Mouse (Mus musculus) ES-E14 (cell line): ENCODE results near the gene Ugt1a8. TPM values are rescaled to one million over a fixed set of nuclear protein-coding genes. Genes with fewer than 3 reads are reported as not detected.

Experiments used
- DNase-seq: peaks from one replicate; pipeline ENCODE4 v3.0.0-alpha.2; 2013; ENCODE audit warnings: low read depth, low spot score
- H3K27ac ChIP-seq: 2 replicates; pipeline ENCODE4 v1.5.1; 2012; ENCODE audit warnings: low read depth, mild to moderate bottlenecking, low read length, moderate library complexity, mixed read lengths; ENCODE audit not compliant: poor library complexity, insufficient read depth, severe bottlenecking
- H3K36me3 ChIP-seq: 2 replicates; pipeline ENCODE4 v1.6.1; 2012; ENCODE audit warnings: mild to moderate bottlenecking, low read length, moderate library complexity, mixed read lengths; ENCODE audit not compliant: control insufficient read depth, poor library complexity, insufficient read depth, severe bottlenecking
- H3K4me1 ChIP-seq, 2 experiments: fragments of 150-350 bp in 1 of 2; sonication (generic) in 1 of 2; 2 replicates each; pipeline ENCODE4 v1.6.1; 2012; ENCODE audit warnings: low read length in 2 of 2, mild to moderate bottlenecking in 1 of 2, mixed read lengths in 1 of 2; ENCODE audit not compliant: control insufficient read depth in 2 of 2, insufficient read depth in 2 of 2, poor library complexity in 1 of 2
- H3K4me3 ChIP-seq, 2 experiments: fragments of 150-350 bp in 1 of 2; sonication (generic) in 1 of 2; 2 replicates each; pipeline ENCODE4 v1.5.1; 2012; ENCODE audit warnings: low read length in 2 of 2, low read depth in 1 of 2, mild to moderate bottlenecking in 1 of 2, mixed read lengths in 1 of 2; ENCODE audit not compliant: insufficient read depth in 1 of 2, poor library complexity in 1 of 2, severe bottlenecking in 1 of 2
- H3K9ac ChIP-seq: 2 replicates; pipeline ENCODE4 v1.6.1; 2012; ENCODE audit warnings: low read depth, mild to moderate bottlenecking, low read length, mixed read lengths; ENCODE audit not compliant: poor library complexity, insufficient read depth, severe bottlenecking
- H3K9me3 ChIP-seq: fragments of 150-350 bp; sonication (generic); 2 replicates; pipeline ENCODE4 v1.6.1; 2012; ENCODE audit warnings: low read depth, mild to moderate bottlenecking, low read length; ENCODE audit not compliant: control insufficient read depth, insufficient read depth
- CHD2 ChIP-seq: IDR thresholded peaks from 2 replicates; pipeline ENCODE4 v1.6.1; 2014; ENCODE audit warnings: mild to moderate bottlenecking, low read depth, low read length, inconsistent platforms
- HCFC1 ChIP-seq: IDR thresholded peaks from 2 replicates; pipeline ENCODE4 v1.6.1; 2012; ENCODE audit warnings: low read length, inconsistent platforms, borderline replicate concordance; ENCODE audit not compliant: insufficient read depth
- MAFK ChIP-seq: IDR thresholded peaks from 2 replicates; pipeline ENCODE4 v1.6.1; 2014; ENCODE audit warnings: mild to moderate bottlenecking, low read depth, low read length, inconsistent platforms; ENCODE audit not compliant: insufficient read depth
- ZC3H11A ChIP-seq: IDR thresholded peaks from 2 replicates; pipeline ENCODE4 v1.6.1; 2012; ENCODE audit warnings: low read depth, mild to moderate bottlenecking, inconsistent platforms, low read length, borderline replicate concordance
- ZNF384 ChIP-seq: IDR thresholded peaks from 2 replicates; pipeline ENCODE4 v1.6.1; 2012; ENCODE audit warnings: low read depth, low read length, inconsistent platforms
- in situ Hi-C, 2 experiments: fragments of 600-800 bp; cut with MboI; formaldehyde crosslinking; loops; one replicate each; pipeline ENCODE4 v1.15.1; 2025; ENCODE audit warnings: low sequenced_read_pairs in 2 of 2, inconsistent platforms in 1 of 2; ENCODE audit not compliant: unreplicated experiment in 2 of 2
- total RNA-seq: library from RNA; depleted of rRNA; stranded (reverse); fragments of 300-350 nt; gene quantifications from 2 replicates; pipeline ENCODE4 v1.2.3, GENCODE M21; 2012

Ugt1a8 gene
- total RNA-seq, 1 experiment = not detected

- H3K27ac ChIP-seq = no peak overlapping the region
- DNase-seq = no peak
- no peak for TF ChIP-seq ZNF384
- TF ChIP-seq CHD2 = no peak
- TF ChIP-seq ZC3H11A = no peak
- TF ChIP-seq MAFK = no peak
- TF ChIP-seq HCFC1 = no peak
- no peak overlapping the region for H3K4me3 ChIP-seq
- in situ Hi-C loops = no loop called here
- no peaks in the 10 kb centered on the region for H3K36me3 ChIP-seq
- H3K9me3 ChIP-seq = no peaks in the 10 kb centered on the region
- H3K9ac ChIP-seq = no peak overlapping the region
- H3K4me1 ChIP-seq = no peaks in the 10 kb centered on the region
These were observed 142.4 kb downstream of the Ugt1a8 start for GRCm38 (mm10) chr1:88229986-88230385.

DNA sequence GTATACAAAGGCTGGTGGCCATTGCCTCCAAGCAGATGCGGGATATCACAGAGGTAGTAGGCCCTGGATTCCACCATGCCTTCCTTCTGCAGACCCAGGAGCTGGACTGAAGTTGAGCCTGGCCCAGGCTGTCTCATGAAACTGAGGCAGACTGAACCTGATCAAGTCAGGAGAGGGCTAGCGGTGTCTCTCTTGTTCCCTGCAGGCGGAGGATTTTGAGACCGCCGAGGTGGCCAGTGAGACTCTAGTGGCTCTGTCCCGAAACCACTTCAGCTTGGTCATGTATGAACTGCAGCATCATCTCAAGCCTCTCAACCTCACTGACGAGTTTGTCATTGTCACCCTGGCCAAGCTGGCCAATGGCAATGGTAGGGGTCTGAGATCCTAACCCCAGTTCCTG is 142.8 kb downstream of the Ugt1a8 start:
- Histone ChIP-seq H3K4me1 (no peaks in the 10 kb centered on the region), H3K27ac (no peak overlapping the region), H3K4me3 (no peak overlapping the region), H3K9ac (no peak overlapping the region), H3K9me3 (no peaks in the 10 kb centered on the region), H3K36me3 (no peaks in the 10 kb centered on the region)
- in situ Hi-C loops = no loop called here
- TF ChIP-seq MAFK (no peak), ZNF384 (no peak), ZC3H11A (no peak), HCFC1 (no peak), CHD2 (no peak)
- no peak for DNase-seq

GRCm38 (mm10) chr1:88230981-88231802 is 143.6 kb downstream of the Ugt1a8 start:
- Histone ChIP-seq H3K4me3 (no peak overlapping the region), H3K4me1 (no peaks in the 10 kb centered on the region), H3K27ac (no peak overlapping the region), H3K36me3 (no peaks in the 10 kb centered on the region), H3K9me3 (no peaks in the 10 kb centered on the region), H3K9ac (no peak overlapping the region)
- no peak for TF ChIP-seq CHD2
- TF ChIP-seq MAFK = no peak
- TF ChIP-seq ZC3H11A = no peak
- TF ChIP-seq HCFC1 = no peak
- no peak for TF ChIP-seq ZNF384
- no peak for DNase-seq
- in situ Hi-C loops = no loop called here

GRCm38 (mm10) chr1:88231803-88232499 is 144.3 kb downstream of the Ugt1a8 start:
- Histone ChIP-seq H3K4me3 (no peak overlapping the region), H3K9me3 (no peaks in the 10 kb centered on the region)

More at GRCm38 (mm10) chr1:88231803-88232499, 144.3 kb downstream of the Ugt1a8 start:
- TF ChIP-seq MAFK (no peak), HCFC1 (no peak), ZNF384 (no peak)
- no peak for DNase-seq
- no peaks in the 10 kb centered on the region for H3K36me3 ChIP-seq
- in situ Hi-C loops = no loop called here
- H3K9ac ChIP-seq = no peak overlapping the region
- H3K27ac ChIP-seq = no peak overlapping the region
- no peaks in the 10 kb centered on the region for H3K4me1 ChIP-seq
